Mouse (Mus musculus) embryonic facial prominence, embryonic 12.5 days (tissue): ENCODE measurements at regions not wholly inside any gene's neighbourhood (a gene's known extent, or its start where the extent isn't known, plus 50 kb on each side); places are given as distances from the start of the nearest gene placed in this dataset.
"Not testable (repeated sequence)": the region's sequence is repeated elsewhere in the genome, so short reads cannot be mapped to it uniquely, and the experiment has no call there.

Experiments
- ATAC-seq: fragments of 200-750 bp; cut with Nextera tagmentation; 2 replicates; pipeline ENCODE4 v1.8.0; 2017; ENCODE audit not compliant: insufficient number of reproducible peaks, insufficient read depth, low FRiP score, low TSS enrichment
- H3K27ac ChIP-seq: fragments of 300-500 bp; sonication (generic); 2 replicates; pipeline ENCODE4 v1.5.1; 2016; ENCODE audit warnings: mild to moderate bottlenecking
- H3K27me3 ChIP-seq: fragments of 300-500 bp; sonication (generic); 2 replicates; pipeline ENCODE4 v1.6.1; 2016; ENCODE audit warnings: mild to moderate bottlenecking, moderate library complexity
- H3K36me3 ChIP-seq: fragments of 300-500 bp; sonication (generic); 2 replicates; pipeline ENCODE4 v1.6.1; 2016; ENCODE audit warnings: mild to moderate bottlenecking
- H3K4me1 ChIP-seq: fragments of 300-500 bp; sonication (generic); 2 replicates; pipeline ENCODE4 v1.6.1; 2016
- H3K4me2 ChIP-seq: fragments of 300-500 bp; sonication (generic); replicated peaks from 2 replicates; pipeline ENCODE4 v1.6.1; 2016; ENCODE audit warnings: mild to moderate bottlenecking, moderate library complexity
- H3K4me3 ChIP-seq: fragments of 300-500 bp; sonication (generic); 2 replicates; pipeline ENCODE4 v1.5.1; 2016; ENCODE audit warnings: mild to moderate bottlenecking
- H3K9ac ChIP-seq: fragments of 300-500 bp; sonication (generic); 2 replicates; pipeline ENCODE4 v1.6.1; 2016; ENCODE audit warnings: mild to moderate bottlenecking, moderate library complexity
- H3K9me3 ChIP-seq: fragments of 300-500 bp; sonication (generic); 2 replicates; pipeline ENCODE4 v1.6.1; 2016; ENCODE audit warnings: mild to moderate bottlenecking, moderate library complexity
- WGBS: fragments of 180-500 bp; shearing (Covaris S2); methylation state at CpG from one replicate; pipeline ENCODE4 v1.1.7; 2016; 5-methylcytosine and 5-hydroxymethylcytosine counted together

GRCm38 (mm10) chr7:87096500-87096899 lies 100.6 kb downstream of the Vmn2r79 start:
- Histone ChIP-seq H3K4me3 (no peak overlapping the region), H3K27me3 (no peaks in the 10 kb centered on the region), H3K4me2 (no peak overlapping the region), H3K36me3 (no peaks in the 10 kb centered on the region), H3K27ac (no peak overlapping the region), H3K9me3 (no peaks in the 10 kb centered on the region), H3K9ac (no peak overlapping the region), H3K4me1 (no peaks in the 10 kb centered on the region)
- 74% methylated on average over 5 of the region's 5 CpGs for WGBS
- ATAC-seq: no peak

GRCm38 (mm10) chr7:87099611-87100010 lies 103.7 kb downstream of the Vmn2r79 start:
- WGBS: 29% methylated on average over 1 of the region's 1 CpGs
- not testable (repeated sequence) for H3K9me3 ChIP-seq

GRCm38 (mm10) chr7:87100377-87100776 lies 104.5 kb downstream of the Vmn2r79 start:
- not testable (repeated sequence) for H3K4me3 ChIP-seq, H3K27ac ChIP-seq

More at GRCm38 (mm10) chr7:87099611-87100010, 103.7 kb downstream of the Vmn2r79 start:
- not testable (repeated sequence) for ATAC-seq, H3K27me3 ChIP-seq, H3K4me2 ChIP-seq, H3K9ac ChIP-seq, H3K36me3 ChIP-seq, H3K27ac ChIP-seq, H3K4me3 ChIP-seq, H3K4me1 ChIP-seq

GRCm38 (mm10) chr7:87101281-87101680 lies 105.4 kb downstream of the Vmn2r79 start:
- H3K27ac ChIP-seq, H3K4me2 ChIP-seq, H3K4me3 ChIP-seq, ATAC-seq, H3K4me1 ChIP-seq, H3K9ac ChIP-seq, H3K9me3 ChIP-seq, H3K36me3 ChIP-seq, H3K27me3 ChIP-seq: not testable (repeated sequence)
- WGBS: 79% methylated on average over 5 of the region's 5 CpGs

More at GRCm38 (mm10) chr7:87100377-87100776, 104.5 kb downstream of the Vmn2r79 start:
- not testable (repeated sequence) for H3K9me3 ChIP-seq, H3K27me3 ChIP-seq, ATAC-seq, H3K9ac ChIP-seq, H3K36me3 ChIP-seq, H3K4me1 ChIP-seq, H3K4me2 ChIP-seq

GRCm38 (mm10) chr7:87110312-87110984 lies 114.5 kb downstream of the Vmn2r79 start:
- H3K27me3 ChIP-seq: no peaks in the 10 kb centered on the region
- ATAC-seq: no peak
- H3K4me2 ChIP-seq: peak overlapping the region; percentile 34
- H3K9me3 ChIP-seq: no peaks in the 10 kb centered on the region
- no peaks in the 10 kb centered on the region for H3K36me3 ChIP-seq
- H3K27ac ChIP-seq: no peak overlapping the region
- H3K9ac ChIP-seq: no peak overlapping the region
- H3K4me3 ChIP-seq: no peak overlapping the region
- 35% methylated on average over 3 of the region's 3 CpGs for WGBS
- no peaks in the 10 kb centered on the region for H3K4me1 ChIP-seq

- WGBS: 54% methylated on average over 4 of the region's 4 CpGs
- no peak for ATAC-seq
- Histone ChIP-seq H3K36me3 (no peaks in the 10 kb centered on the region), H3K4me3 (no peak overlapping the region), H3K27ac (no peak overlapping the region), H3K27me3 (no peaks in the 10 kb centered on the region), H3K4me2 (peak overlapping the region; percentile 34), H3K4me1 (no peaks in the 10 kb centered on the region), H3K9ac (no peak overlapping the region), H3K9me3 (no peaks in the 10 kb centered on the region)
Measured at GRCm38 (mm10) chr7:87110985-87111372, 115.1 kb downstream of the Vmn2r79 start.

- Histone ChIP-seq H3K36me3 (no peaks in the 10 kb centered on the region), H3K27me3 (no peaks in the 10 kb centered on the region), H3K4me2 (no peak overlapping the region), H3K9me3 (no peaks in the 10 kb centered on the region), H3K4me3 (no peak overlapping the region), H3K9ac (no peak overlapping the region), H3K27ac (no peak overlapping the region), H3K4me1 (no peaks in the 10 kb centered on the region)
- WGBS: 8% methylated on average over 4 of the region's 4 CpGs
- ATAC-seq: no peak
Measured at GRCm38 (mm10) chr7:87113654-87114053, 117.7 kb downstream of the Vmn2r79 start.

GRCm38 (mm10) chr7:87122516-87122915 lies 123.4 kb upstream of the Nox4 start:
- H3K27me3 ChIP-seq: no peaks in the 10 kb centered on the region
- H3K36me3 ChIP-seq: no peaks in the 10 kb centered on the region
- no peaks in the 10 kb centered on the region for H3K9me3 ChIP-seq
- no peaks in the 10 kb centered on the region for H3K4me1 ChIP-seq
- H3K4me3 ChIP-seq: no peak overlapping the region
- no peak overlapping the region for H3K9ac ChIP-seq
- WGBS: 75% methylated on average over 1 of the region's 1 CpGs
- no peak overlapping the region for H3K4me2 ChIP-seq
- no peak for ATAC-seq
- no peak overlapping the region for H3K27ac ChIP-seq

- no peaks in the 10 kb centered on the region for H3K9me3 ChIP-seq
- no peak overlapping the region for H3K4me2 ChIP-seq
- H3K36me3 ChIP-seq: no peaks in the 10 kb centered on the region
- H3K4me1 ChIP-seq: no peaks in the 10 kb centered on the region
- H3K27me3 ChIP-seq: no peaks in the 10 kb centered on the region
- H3K27ac ChIP-seq: no peak overlapping the region
- ATAC-seq: no peak
- 74% methylated on average over 1 of the region's 1 CpGs for WGBS
- H3K9ac ChIP-seq: no peak overlapping the region
- no peak overlapping the region for H3K4me3 ChIP-seq
Measured at GRCm38 (mm10) chr7:87145896-87146295, 100.0 kb upstream of the Nox4 start.

GRCm38 (mm10) chr7:87147703-87148102 lies 98.2 kb upstream of the Nox4 start:
- Histone ChIP-seq H3K9ac (no peak overlapping the region), H3K27ac (no peak overlapping the region), H3K9me3 (no peaks in the 10 kb centered on the region), H3K36me3 (no peaks in the 10 kb centered on the region), H3K4me1 (no peaks in the 10 kb centered on the region), H3K4me3 (no peak overlapping the region), H3K4me2 (no peak overlapping the region), H3K27me3 (no peaks in the 10 kb centered on the region)
- ATAC-seq: no peak
- 77% methylated on average over 3 of the region's 3 CpGs for WGBS

- Histone ChIP-seq H3K36me3 (no peaks in the 10 kb centered on the region), H3K4me3 (no peak overlapping the region), H3K4me1 (no peaks in the 10 kb centered on the region), H3K27ac (no peak overlapping the region), H3K27me3 (no peaks in the 10 kb centered on the region), H3K9me3 (no peaks in the 10 kb centered on the region), H3K9ac (no peak overlapping the region), H3K4me2 (no peak overlapping the region)
- no peak for ATAC-seq
- WGBS: 38% methylated on average over 1 of the region's 1 CpGs
Measured at GRCm38 (mm10) chr7:87148681-87149080, 97.2 kb upstream of the Nox4 start.

- no peak overlapping the region for H3K9ac ChIP-seq
- no peak for ATAC-seq
- H3K4me2 ChIP-seq: no peak overlapping the region
- H3K36me3 ChIP-seq: no peaks in the 10 kb centered on the region
- no peaks in the 10 kb centered on the region for H3K27me3 ChIP-seq
- H3K9me3 ChIP-seq: no peaks in the 10 kb centered on the region
- H3K4me3 ChIP-seq: no peak overlapping the region
- no peak overlapping the region for H3K27ac ChIP-seq
- no peaks in the 10 kb centered on the region for H3K4me1 ChIP-seq
Measured at GRCm38 (mm10) chr7:87150991-87151390, 94.9 kb upstream of the Nox4 start.
